Mouse (Mus musculus) CH12.LX (cell line): Measurements from ENCODE around the gene Gpx1.

ENCODE experiments used
- CTCF ChIP-seq, 2 experiments: IDR thresholded peaks in 1 of 2; conservative IDR thresholded peaks in 1 of 2; 2 replicates each; pipeline ENCODE4 v1.5.1; 2011 to 2012; ENCODE audit warnings: low read depth in 2 of 2, low read length in 2 of 2, improper control_type of control experiment in 1 of 2, inconsistent platforms in 1 of 2, mild to moderate bottlenecking in 1 of 2, moderate library complexity in 1 of 2
- MAFK ChIP-seq: IDR thresholded peaks from 2 replicates; pipeline ENCODE4 v1.6.1; 2011; ENCODE audit warnings: low read length, improper control_type of control experiment; ENCODE audit not compliant: insufficient replicate concordance
- MAZ ChIP-seq: IDR thresholded peaks from 2 replicates; pipeline ENCODE4 v1.6.1; 2012; ENCODE audit warnings: low read depth, mild to moderate bottlenecking, inconsistent platforms, low read length, improper control_type of control experiment, moderate library complexity
- SIN3A ChIP-seq: IDR thresholded peaks from 2 replicates; pipeline ENCODE4 v1.6.1; 2012; ENCODE audit warnings: low read length, improper control_type of control experiment, inconsistent platforms
- SMC3 ChIP-seq: IDR thresholded peaks from 2 replicates; pipeline ENCODE4 v1.6.1; 2011; ENCODE audit warnings: low read depth, low read length, improper control_type of control experiment
- USF1 ChIP-seq: IDR thresholded peaks from 2 replicates; pipeline ENCODE4 v1.6.1; 2014; ENCODE audit warnings: low read depth, mild to moderate bottlenecking, inconsistent platforms, low read length, improper control_type of control experiment
- USF2 ChIP-seq: conservative IDR thresholded peaks from 2 replicates; pipeline ENCODE4 v1.6.1; 2011; ENCODE audit warnings: low read depth, low read length, improper control_type of control experiment

GRCm38 (mm10) chr9:108308141-108308540, 30.6 kb upstream of the Gpx1 start:
- no peak for TF ChIP-seq SIN3A
- no peak for TF ChIP-seq USF2
- no peak for TF ChIP-seq MAZ
- TF ChIP-seq MAFK: no peak
- no peak for TF ChIP-seq USF1
- no peak for TF ChIP-seq SMC3
- no peak for TF ChIP-seq CTCF (conservative IDR thresholded peaks at IDR 0.05 in 1 of 2, IDR thresholded peaks at IDR 0.05 in 1 of 2; ENCODE audit: low read depth in 2 of 2, low read length in 2 of 2)
